Mouse (Mus musculus): ENCODE data around the gene Tmem189. TPM values are rescaled to one million over a fixed set of nuclear protein-coding genes. Genes with fewer than 3 reads are reported as not detected.

The Tmem189 gene
- polyA plus RNA-seq, 1 experiment from 2014 or later, result 35.5 TPM

DNA sequence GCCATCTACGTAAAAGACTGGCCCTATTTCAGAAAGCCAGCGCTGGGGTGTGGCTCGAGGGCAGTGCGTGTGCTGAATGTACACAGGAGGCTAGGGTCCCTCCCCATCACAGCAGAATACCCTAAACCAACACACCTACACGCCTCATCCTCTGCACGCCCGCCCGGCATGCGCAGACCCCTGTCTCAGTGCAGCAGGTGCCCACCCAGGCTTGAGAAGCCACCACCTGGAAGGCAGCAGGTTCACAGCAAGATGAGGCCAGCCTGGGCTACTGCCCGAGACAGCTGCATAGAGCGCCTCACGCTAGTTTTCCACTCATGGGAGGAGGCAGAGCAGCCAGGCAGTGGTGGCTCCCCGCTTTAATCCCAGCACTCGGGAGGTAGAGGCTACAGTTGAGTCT, 77.5 kb downstream of the Tmem189 start:
- Histone ChIP-seq H3K9ac (ENCODE audit: low read length) (no peak overlapping the region), H3K4me3 (ENCODE audit: low read depth, low read length) (no peak overlapping the region), H3K27me3 (ENCODE audit: control insufficient read depth, insufficient read depth, low read length) (no peaks in the 10 kb centered on the region), H3K4me1 (ENCODE audit: control insufficient read depth, insufficient read depth, low read length) (no peaks in the 10 kb centered on the region), H3K4me2 (ENCODE audit: low read depth, severe bottlenecking) (no peak overlapping the region), H3K36me3 (ENCODE audit: control insufficient read depth, insufficient read depth, low read length) (peaks cover 28% of the 10 kb centered on the region), H3K27ac (replicated peaks; ENCODE audit: low read depth, low read length) (no peak overlapping the region), H3K9me3 (ENCODE audit: control insufficient read depth, low read length) (no peaks in the 10 kb centered on the region)
- no peak for DNase-seq (ENCODE audit: low spot score)
- WGBS, result 95% methylated on average over 14 of the region's 14 CpGs
- ATAC-seq (ENCODE audit: insufficient number of reproducible peaks, low FRiP score, low TSS enrichment, low read depth), result no peak

DNA sequence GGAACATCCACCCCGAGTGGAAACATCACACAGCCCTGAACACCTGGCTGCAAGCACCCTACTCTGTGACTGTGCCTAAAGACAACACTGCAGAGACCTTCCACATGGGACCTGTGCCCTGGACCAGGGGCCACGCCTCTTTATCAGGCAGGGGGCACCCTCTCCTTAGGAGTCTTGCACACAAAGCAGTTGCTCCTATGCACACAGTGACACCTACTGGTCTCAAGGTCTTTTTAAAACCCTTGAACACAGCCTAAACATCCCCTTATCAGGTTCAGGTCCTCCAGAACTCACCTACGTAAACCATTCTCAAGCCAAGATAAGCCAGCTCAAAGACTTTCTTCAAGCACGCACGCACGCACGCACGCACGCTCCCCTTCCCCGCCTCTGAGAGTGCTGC, 78.3 kb downstream of the Tmem189 start:
- 90% methylated on average over 10 of the region's 10 CpGs for WGBS
- no peak overlapping the region for H3K4me2 ChIP-seq (ENCODE audit: low read depth, severe bottlenecking)
- no peak overlapping the region for H3K27ac ChIP-seq (replicated peaks; ENCODE audit: low read depth, low read length)
- ATAC-seq (ENCODE audit: insufficient number of reproducible peaks, low FRiP score, low TSS enrichment, low read depth), result no peak
- H3K9ac ChIP-seq (ENCODE audit: low read length), result no peak overlapping the region
- H3K36me3 ChIP-seq (ENCODE audit: control insufficient read depth, insufficient read depth, low read length), result peaks cover 26% of the 10 kb centered on the region
- DNase-seq (ENCODE audit: low spot score), result no peak
- no peaks in the 10 kb centered on the region for H3K9me3 ChIP-seq (ENCODE audit: control insufficient read depth, low read length)
- no peaks in the 10 kb centered on the region for H3K27me3 ChIP-seq (ENCODE audit: control insufficient read depth, insufficient read depth, low read length)
- no peaks in the 10 kb centered on the region for H3K4me1 ChIP-seq (ENCODE audit: control insufficient read depth, insufficient read depth, low read length)
- H3K4me3 ChIP-seq (ENCODE audit: low read depth, low read length), result no peak overlapping the region

DNA sequence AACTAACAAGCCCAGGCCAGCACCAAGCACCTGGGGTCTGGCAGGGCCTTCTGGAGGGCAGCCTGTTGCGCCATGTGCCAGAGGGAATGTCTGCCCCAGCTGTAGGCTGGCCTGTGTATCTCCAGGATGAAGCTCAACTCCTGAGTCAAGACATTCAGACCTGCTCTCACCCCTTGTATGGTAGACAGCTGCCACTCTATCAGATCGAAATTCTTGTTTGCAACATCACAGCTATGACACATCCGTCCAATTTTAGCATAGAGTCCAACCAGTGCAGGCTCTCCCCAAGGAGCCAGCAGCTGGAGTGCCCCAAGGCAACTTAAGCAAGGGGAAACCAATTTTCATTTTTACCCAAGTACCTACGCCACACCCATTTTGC, 82.9 kb downstream of the Tmem189 start:
- no peak for DNase-seq (ENCODE audit: low spot score)
- 92% methylated on average over 4 of the region's 4 CpGs for WGBS
- Histone ChIP-seq H3K27ac (replicated peaks; ENCODE audit: low read depth, low read length) (no peak overlapping the region), H3K4me2 (ENCODE audit: low read depth, severe bottlenecking) (no peak overlapping the region), H3K4me1 (ENCODE audit: control insufficient read depth, insufficient read depth, low read length) (peaks cover 14% of the 10 kb centered on the region), H3K9me3 (ENCODE audit: control insufficient read depth, low read length) (no peaks in the 10 kb centered on the region), H3K9ac (ENCODE audit: low read length) (no peak overlapping the region), H3K4me3 (ENCODE audit: low read depth, low read length) (no peak overlapping the region), H3K27me3 (ENCODE audit: control insufficient read depth, insufficient read depth, low read length) (no peaks in the 10 kb centered on the region), H3K36me3 (ENCODE audit: control insufficient read depth, insufficient read depth, low read length) (peaks cover 9% of the 10 kb centered on the region)
- ATAC-seq (ENCODE audit: insufficient number of reproducible peaks, low FRiP score, low TSS enrichment, low read depth), result no peak

DNA sequence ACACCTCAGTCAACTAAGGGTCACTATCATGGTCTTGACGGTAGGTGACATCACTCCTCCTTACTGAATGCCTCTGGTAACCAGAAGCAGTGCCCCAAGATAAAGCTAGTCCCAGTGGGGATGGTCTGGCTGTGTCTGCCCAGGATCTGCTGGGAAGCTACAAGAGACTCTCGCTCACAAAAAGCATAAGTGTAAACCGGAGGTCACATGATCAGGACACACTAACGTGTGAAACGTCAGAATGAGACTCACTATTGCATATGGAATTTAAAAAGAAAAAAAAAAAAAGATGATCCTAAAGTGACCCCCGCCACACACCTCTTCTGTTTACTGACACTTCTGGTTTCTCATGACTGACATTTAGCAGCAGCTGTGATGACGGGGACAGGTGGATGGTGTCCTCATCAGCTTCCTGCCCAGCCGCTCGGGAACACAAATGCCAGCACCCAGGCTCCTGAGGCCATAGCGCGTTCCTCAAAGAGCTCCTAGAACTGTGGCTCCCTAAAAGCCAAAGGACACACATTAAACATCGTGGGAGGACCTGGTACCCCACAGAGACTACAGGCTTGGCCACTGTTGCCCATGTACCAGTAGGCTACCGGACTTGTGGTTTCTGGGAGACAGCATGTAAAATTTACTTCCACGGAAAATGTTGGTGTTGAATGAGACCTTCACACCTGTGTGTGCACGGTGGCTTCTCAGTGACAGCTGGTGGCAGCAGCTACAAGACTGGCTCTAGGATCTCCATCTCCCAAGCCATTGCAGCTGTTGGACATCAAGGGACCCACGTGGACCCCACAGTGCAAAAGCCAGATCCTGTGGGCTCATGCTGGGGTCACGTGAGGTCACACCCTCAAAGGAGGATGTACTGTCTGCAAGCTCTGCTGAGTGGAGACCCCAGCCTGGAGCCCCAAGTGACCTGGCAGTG, 83.5 kb downstream of the Tmem189 start:
- peaks cover 6% of the 10 kb centered on the region for H3K36me3 ChIP-seq (ENCODE audit: control insufficient read depth, insufficient read depth, low read length)
- no peak overlapping the region for H3K27ac ChIP-seq (replicated peaks; ENCODE audit: low read depth, low read length)
- ATAC-seq (ENCODE audit: insufficient number of reproducible peaks, low FRiP score, low TSS enrichment, low read depth) (no peak), DNase-seq (ENCODE audit: low spot score) (no peak)
- H3K4me1 ChIP-seq (ENCODE audit: control insufficient read depth, insufficient read depth, low read length), result peaks cover 14% of the 10 kb centered on the region
- H3K4me2 ChIP-seq (ENCODE audit: low read depth, severe bottlenecking), result no peak overlapping the region
- H3K27me3 ChIP-seq (ENCODE audit: control insufficient read depth, insufficient read depth, low read length), result no peaks in the 10 kb centered on the region
- no peak overlapping the region for H3K4me3 ChIP-seq (ENCODE audit: low read depth, low read length)
- H3K9me3 ChIP-seq (ENCODE audit: control insufficient read depth, low read length), result no peaks in the 10 kb centered on the region
- 82% methylated on average over 17 of the region's 17 CpGs for WGBS
- H3K9ac ChIP-seq (ENCODE audit: low read length), result no peak overlapping the region

DNA sequence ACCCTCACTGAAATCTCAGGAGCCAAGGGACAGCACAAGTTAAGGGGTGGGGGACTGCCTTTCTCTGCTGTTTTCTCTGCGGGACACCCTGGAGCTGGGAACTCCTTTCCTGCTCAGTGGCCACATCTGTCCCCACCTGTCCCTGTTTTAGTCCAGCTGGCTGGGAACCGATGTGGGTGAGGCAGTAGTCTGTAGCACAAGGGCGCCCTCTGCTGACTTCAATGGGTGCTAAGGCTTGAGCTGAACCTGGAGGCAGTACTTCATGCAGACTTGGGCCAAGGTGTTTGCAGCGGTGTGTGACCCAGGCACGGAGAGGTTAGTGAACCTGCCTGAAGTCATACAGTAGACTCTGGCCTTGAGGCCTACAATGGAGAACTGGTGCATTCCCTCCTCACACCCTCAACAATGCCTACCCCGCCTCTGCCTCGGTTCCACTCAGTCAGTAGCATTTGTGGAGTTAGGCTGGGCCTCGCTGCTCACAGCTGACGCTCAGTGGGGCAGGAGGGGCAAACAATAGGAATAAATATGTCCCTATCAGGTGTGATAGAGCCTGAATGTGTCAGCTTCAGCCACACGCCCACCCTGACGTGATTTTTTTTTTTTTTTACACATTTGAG, 84.3 kb downstream of the Tmem189 start:
- no peak overlapping the region for H3K4me3 ChIP-seq (ENCODE audit: low read depth, low read length)
- H3K9me3 ChIP-seq (ENCODE audit: control insufficient read depth, low read length), result no peaks in the 10 kb centered on the region
- H3K36me3 ChIP-seq (ENCODE audit: control insufficient read depth, insufficient read depth, low read length), result peaks cover 6% of the 10 kb centered on the region
- DNase-seq (ENCODE audit: low spot score) (peak; percentile 97), ATAC-seq (ENCODE audit: insufficient number of reproducible peaks, low FRiP score, low TSS enrichment, low read depth) (peak; percentile 26)
- H3K4me2 ChIP-seq (ENCODE audit: low read depth, severe bottlenecking), result no peak overlapping the region
- peaks cover 14% of the 10 kb centered on the region for H3K4me1 ChIP-seq (ENCODE audit: control insufficient read depth, insufficient read depth, low read length)
- no peaks in the 10 kb centered on the region for H3K27me3 ChIP-seq (ENCODE audit: control insufficient read depth, insufficient read depth, low read length)
- 29% methylated on average over 11 of the region's 11 CpGs for WGBS
- H3K27ac ChIP-seq (replicated peaks; ENCODE audit: low read depth, low read length), result no peak overlapping the region
- H3K9ac ChIP-seq (ENCODE audit: low read length), result no peak overlapping the region

DNA sequence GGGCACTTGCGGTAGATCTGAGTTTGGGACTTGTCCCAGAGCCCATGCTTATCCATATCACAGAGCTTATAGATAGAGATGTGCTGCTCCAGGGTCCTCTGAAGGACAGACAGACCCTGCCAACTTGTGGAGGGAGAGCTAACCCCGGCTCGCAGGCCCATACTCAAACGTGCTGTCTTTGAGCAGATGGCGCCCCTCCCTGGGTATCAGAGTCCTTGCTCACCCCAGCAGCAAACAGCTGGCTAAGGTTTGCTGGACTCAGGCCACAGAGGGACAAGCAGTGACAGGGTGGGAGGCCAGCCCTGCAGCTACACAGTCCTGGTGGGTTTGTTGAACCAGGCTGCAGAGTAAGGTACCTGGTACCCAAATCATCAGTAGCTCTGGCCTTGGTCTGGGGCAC, 86.6 kb downstream of the Tmem189 start:
- DNase-seq (ENCODE audit: low spot score) (peak; percentile 64), ATAC-seq (ENCODE audit: insufficient number of reproducible peaks, low FRiP score, low TSS enrichment, low read depth) (peak; percentile 36; the same call in 1 of the 2 replicates)
- Histone ChIP-seq H3K9ac (ENCODE audit: low read length) (no peak overlapping the region), H3K27me3 (ENCODE audit: control insufficient read depth, insufficient read depth, low read length) (no peaks in the 10 kb centered on the region), H3K9me3 (ENCODE audit: control insufficient read depth, low read length) (no peaks in the 10 kb centered on the region), H3K27ac (replicated peaks; ENCODE audit: low read depth, low read length) (no peak overlapping the region), H3K4me3 (ENCODE audit: low read depth, low read length) (no peak overlapping the region), H3K4me1 (ENCODE audit: control insufficient read depth, insufficient read depth, low read length) (peaks cover 14% of the 10 kb centered on the region), H3K4me2 (ENCODE audit: low read depth, severe bottlenecking) (no peak overlapping the region), H3K36me3 (ENCODE audit: control insufficient read depth, insufficient read depth, low read length) (peaks cover 3% of the 10 kb centered on the region; the same call in 1 of the 2 replicates)
- 39% methylated on average over 5 of the region's 5 CpGs for WGBS

DNA sequence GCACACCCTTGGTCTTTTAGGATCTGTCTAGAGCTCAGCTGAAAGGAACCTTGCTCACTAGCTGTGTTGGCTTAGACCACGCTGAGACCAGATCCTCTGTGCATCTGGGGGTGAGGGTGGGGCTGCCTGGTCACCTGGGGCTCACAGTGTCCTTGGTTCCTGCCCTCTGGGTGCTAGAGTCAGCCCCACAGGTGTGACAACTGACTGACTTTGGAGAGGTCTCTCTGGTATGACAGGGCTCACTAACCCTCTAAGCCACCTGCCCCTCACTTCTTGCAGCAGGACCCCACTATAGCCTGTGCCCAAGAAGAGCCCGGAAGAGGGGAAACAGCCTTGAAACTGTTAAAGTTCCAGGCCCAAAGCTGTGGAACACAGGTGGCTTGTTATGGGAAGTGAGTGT, 87.3 kb downstream of the Tmem189 start:
- peaks cover 17% of the 10 kb centered on the region for H3K4me1 ChIP-seq (ENCODE audit: control insufficient read depth, insufficient read depth, low read length)
- no peaks in the 10 kb centered on the region for H3K27me3 ChIP-seq (ENCODE audit: control insufficient read depth, insufficient read depth, low read length)
- no peaks in the 10 kb centered on the region for H3K9me3 ChIP-seq (ENCODE audit: control insufficient read depth, low read length)
- 86% methylated on average over 2 of the region's 2 CpGs for WGBS
- no peak overlapping the region for H3K4me3 ChIP-seq (ENCODE audit: low read depth, low read length)
- H3K4me2 ChIP-seq (ENCODE audit: low read depth, severe bottlenecking), result no peak overlapping the region
- H3K36me3 ChIP-seq (ENCODE audit: control insufficient read depth, insufficient read depth, low read length), result peaks cover 3% of the 10 kb centered on the region; the same call in 1 of the 2 replicates
- H3K27ac ChIP-seq (replicated peaks; ENCODE audit: low read depth, low read length), result no peak overlapping the region
- ATAC-seq (ENCODE audit: insufficient number of reproducible peaks, low FRiP score, low TSS enrichment, low read depth) (no peak), DNase-seq (ENCODE audit: low spot score) (no peak)
- H3K9ac ChIP-seq (ENCODE audit: low read length), result no peak overlapping the region

DNA sequence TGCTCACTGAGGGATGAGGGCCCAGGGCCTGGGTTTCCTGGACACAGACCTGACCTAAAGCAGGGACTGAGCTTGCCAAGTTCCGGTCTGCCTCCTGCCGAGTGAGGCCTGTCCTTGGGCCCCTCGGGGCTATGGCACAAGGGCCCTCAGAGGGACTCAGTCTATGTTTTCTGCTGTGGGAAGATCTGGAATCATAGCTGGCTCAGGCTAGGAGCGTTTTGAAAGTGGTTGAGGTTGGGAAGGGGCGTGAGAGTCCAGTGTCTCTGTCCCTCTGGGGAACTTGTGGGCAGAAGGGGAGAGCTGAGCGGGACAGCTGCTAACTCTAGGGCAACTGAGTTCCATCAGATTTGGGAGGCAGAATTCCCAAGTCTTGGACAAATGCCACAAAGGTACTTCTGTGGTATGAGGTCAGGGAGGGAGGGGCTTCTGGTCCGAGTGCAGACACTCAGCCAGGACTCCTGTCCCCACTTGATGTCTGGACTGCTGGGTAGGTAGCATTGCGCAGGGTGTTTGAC, 89.1 kb downstream of the Tmem189 start:
- H3K4me1 ChIP-seq (ENCODE audit: control insufficient read depth, insufficient read depth, low read length), result peaks cover 35% of the 10 kb centered on the region
- DNase-seq (ENCODE audit: low spot score), result no peak
- ATAC-seq (ENCODE audit: insufficient number of reproducible peaks, low FRiP score, low TSS enrichment, low read depth), result no peak
- H3K9ac ChIP-seq (ENCODE audit: low read length), result no peak overlapping the region
- no peak overlapping the region for H3K4me3 ChIP-seq (ENCODE audit: low read depth, low read length)
- no peak overlapping the region for H3K4me2 ChIP-seq (ENCODE audit: low read depth, severe bottlenecking)
- no peaks in the 10 kb centered on the region for H3K36me3 ChIP-seq (ENCODE audit: control insufficient read depth, insufficient read depth, low read length)
- WGBS, result 73% methylated on average over 8 of the region's 8 CpGs
- H3K27me3 ChIP-seq (ENCODE audit: control insufficient read depth, insufficient read depth, low read length), result no peaks in the 10 kb centered on the region
- no peak overlapping the region for H3K27ac ChIP-seq (replicated peaks; ENCODE audit: low read depth, low read length)
- H3K9me3 ChIP-seq (ENCODE audit: control insufficient read depth, low read length), result no peaks in the 10 kb centered on the region
